Mouse (Mus musculus) E14TG2a.4 (cell line): ENCODE measurements around the gene Khnyn.

ENCODE experiments used
- H3K27me3 ChIP-seq: 2 replicates; pipeline ENCODE4 v1.6.1; 2014; ENCODE audit warnings: low read length, control low read depth; ENCODE audit not compliant: insufficient read depth
- H3K36me3 ChIP-seq: 2 replicates; pipeline ENCODE4 v1.6.1; 2014; ENCODE audit warnings: low read length, control low read depth; ENCODE audit not compliant: insufficient read depth
- H3K4me1 ChIP-seq: replicated peaks from 2 replicates; pipeline ENCODE4 v1.6.1; 2014; ENCODE audit warnings: low read depth, low read length, control low read depth
- H3K4me3 ChIP-seq: replicated peaks from 2 replicates; pipeline ENCODE4 v1.5.1; 2014; ENCODE audit warnings: mild to moderate bottlenecking, low read length
- H3K9me3 ChIP-seq: 2 replicates; pipeline ENCODE4 v1.6.1; 2014; ENCODE audit warnings: low read length, control low read depth
- CTCF ChIP-seq: conservative IDR thresholded peaks from 2 replicates; pipeline ENCODE4 v1.5.1; 2014; ENCODE audit warnings: low read length
- NANOG ChIP-seq: IDR thresholded peaks from 2 replicates; pipeline ENCODE4 v1.6.1; 2014; ENCODE audit warnings: borderline replicate concordance, low read length, mixed read lengths
- POU5F1 ChIP-seq: IDR thresholded peaks from 2 replicates; pipeline ENCODE4 v1.6.1; 2014; ENCODE audit warnings: low read length, borderline replicate concordance

Khnyn gene

GRCm38 (mm10) chr14:55884713-55885113 is at the start of gene Khnyn:
Gene Khnyn, plus strand, starts transcription at chr14:55884947.
- TF ChIP-seq POU5F1 (no peak), NANOG (no peak), CTCF (no peak)
- Histone ChIP-seq H3K4me3 (peak within 1 kb of the TSS; percentile 84), H3K36me3 (peaks cover 37% of the 10 kb centered on the region), H3K4me1 (peaks cover 69% of the 10 kb centered on the region), H3K27me3 (peaks cover 22% of the 10 kb centered on the region), H3K9me3 (no peaks in the 10 kb centered on the region)

DNA sequence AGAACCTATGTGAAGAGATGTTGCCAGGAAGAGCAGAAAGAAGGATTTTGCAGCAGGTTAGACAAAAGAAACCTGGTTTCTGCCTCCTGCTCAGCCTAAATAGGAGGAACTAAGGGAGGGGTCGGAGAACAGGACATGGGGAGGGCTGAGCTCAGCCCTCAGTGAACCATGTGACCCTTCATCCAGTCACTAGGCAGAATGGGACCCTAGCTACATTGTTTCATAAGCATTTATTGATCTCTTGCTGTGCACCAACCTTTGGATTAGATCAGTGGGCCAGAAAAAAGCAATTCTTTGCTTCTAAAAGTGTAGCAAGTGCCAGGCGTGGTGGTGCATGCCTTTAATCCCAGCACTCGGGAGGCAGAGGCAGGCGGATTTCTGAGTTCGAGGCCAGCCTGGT is 46.4 kb upstream of the Khnyn start:
- Histone ChIP-seq H3K4me1 (peaks cover 75% of the 10 kb centered on the region), H3K27me3 (no peaks in the 10 kb centered on the region), H3K4me3 (no peak overlapping the region), H3K36me3 (peaks cover 7% of the 10 kb centered on the region; the same call in 1 of the 2 replicates), H3K9me3 (no peaks in the 10 kb centered on the region)
- TF ChIP-seq NANOG (no peak), CTCF (no peak), POU5F1 (no peak)

- Histone ChIP-seq H3K27me3 (no peaks in the 10 kb centered on the region), H3K36me3 (peaks cover 3% of the 10 kb centered on the region; the same call in 1 of the 2 replicates), H3K9me3 (no peaks in the 10 kb centered on the region), H3K4me3 (no peak overlapping the region), H3K4me1 (peaks cover 70% of the 10 kb centered on the region)
- peak; percentile 32 for TF ChIP-seq CTCF
- TF ChIP-seq NANOG = no peak
- no peak for TF ChIP-seq POU5F1
Measured at GRCm38 (mm10) chr14:55838740-55839139, 46.0 kb upstream of the Khnyn start.

DNA sequence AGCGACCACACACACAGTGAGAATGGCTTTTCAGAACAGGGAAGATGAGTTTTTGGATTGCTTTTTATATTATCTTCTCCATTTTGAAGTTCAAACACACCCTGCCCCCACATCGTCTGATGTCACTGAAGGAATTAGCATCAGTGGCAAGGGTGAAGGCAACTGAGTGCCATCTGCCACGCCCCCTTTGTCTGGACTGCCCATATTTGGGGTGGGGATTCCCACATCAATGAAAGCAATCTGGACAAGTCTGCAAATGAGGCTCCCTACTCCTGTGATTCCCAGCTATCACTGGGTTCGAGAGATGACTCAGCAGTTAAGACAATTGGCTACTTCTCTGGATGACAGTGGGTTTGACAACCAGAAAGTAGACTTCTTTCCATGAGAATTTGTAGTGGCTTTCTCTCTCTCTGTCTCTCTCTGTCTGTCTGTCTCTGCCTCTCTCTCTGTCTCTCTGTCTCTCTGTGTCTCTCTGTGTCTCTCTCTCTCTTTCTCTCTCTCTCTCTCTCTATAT is 43.8 kb upstream of the Khnyn start:
- TF ChIP-seq NANOG (no peak), POU5F1 (no peak), CTCF (no peak)
- Histone ChIP-seq H3K9me3 (no peaks in the 10 kb centered on the region), H3K4me3 (no peak overlapping the region), H3K36me3 (no peaks in the 10 kb centered on the region), H3K27me3 (no peaks in the 10 kb centered on the region), H3K4me1 (peaks cover 49% of the 10 kb centered on the region)

- H3K27me3 ChIP-seq = no peaks in the 10 kb centered on the region
- peaks cover 39% of the 10 kb centered on the region for H3K4me1 ChIP-seq
- H3K36me3 ChIP-seq = no peaks in the 10 kb centered on the region
- no peak for TF ChIP-seq POU5F1
- TF ChIP-seq CTCF = peak; percentile 31
- no peak overlapping the region for H3K4me3 ChIP-seq
- H3K9me3 ChIP-seq = no peaks in the 10 kb centered on the region
Measured at GRCm38 (mm10) chr14:55842794-55843193, 42.0 kb upstream of the Khnyn start.

GRCm38 (mm10) chr14:55845506-55846294 is 39.0 kb upstream of the Khnyn start:
- Histone ChIP-seq H3K9me3 (peaks cover 16% of the 10 kb centered on the region), H3K4me3 (no peak overlapping the region), H3K4me1 (peaks cover 15% of the 10 kb centered on the region), H3K36me3 (no peaks in the 10 kb centered on the region), H3K27me3 (no peaks in the 10 kb centered on the region)
- TF ChIP-seq POU5F1 (no peak), NANOG (no peak), CTCF (no peak)

DNA sequence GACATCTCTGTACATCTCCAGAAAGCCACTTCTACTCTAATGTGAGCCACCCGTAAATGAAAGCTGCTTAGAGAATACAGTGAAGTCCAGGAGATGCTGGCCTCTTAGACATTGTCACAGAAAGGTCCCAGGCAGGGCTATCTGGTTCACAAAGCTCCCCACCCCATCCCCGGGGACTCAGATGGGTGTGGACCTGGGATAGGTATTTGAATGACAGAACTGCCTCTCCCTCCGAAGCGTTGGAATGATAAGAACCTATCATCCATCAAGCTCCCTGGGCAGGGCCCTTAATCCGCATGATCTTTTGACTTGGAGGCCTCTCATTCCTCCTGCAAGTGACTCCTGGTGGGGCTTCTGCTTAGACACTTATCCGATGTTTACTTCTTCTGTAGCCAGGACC is 33.9 kb upstream of the Khnyn start:
- H3K9me3 ChIP-seq = peaks cover 36% of the 10 kb centered on the region
- no peak overlapping the region for H3K4me3 ChIP-seq
- H3K36me3 ChIP-seq = no peaks in the 10 kb centered on the region
- TF ChIP-seq POU5F1 = no peak
- TF ChIP-seq NANOG = no peak
- TF ChIP-seq CTCF = no peak
- H3K27me3 ChIP-seq = no peaks in the 10 kb centered on the region
- peaks cover 54% of the 10 kb centered on the region for H3K4me1 ChIP-seq

DNA sequence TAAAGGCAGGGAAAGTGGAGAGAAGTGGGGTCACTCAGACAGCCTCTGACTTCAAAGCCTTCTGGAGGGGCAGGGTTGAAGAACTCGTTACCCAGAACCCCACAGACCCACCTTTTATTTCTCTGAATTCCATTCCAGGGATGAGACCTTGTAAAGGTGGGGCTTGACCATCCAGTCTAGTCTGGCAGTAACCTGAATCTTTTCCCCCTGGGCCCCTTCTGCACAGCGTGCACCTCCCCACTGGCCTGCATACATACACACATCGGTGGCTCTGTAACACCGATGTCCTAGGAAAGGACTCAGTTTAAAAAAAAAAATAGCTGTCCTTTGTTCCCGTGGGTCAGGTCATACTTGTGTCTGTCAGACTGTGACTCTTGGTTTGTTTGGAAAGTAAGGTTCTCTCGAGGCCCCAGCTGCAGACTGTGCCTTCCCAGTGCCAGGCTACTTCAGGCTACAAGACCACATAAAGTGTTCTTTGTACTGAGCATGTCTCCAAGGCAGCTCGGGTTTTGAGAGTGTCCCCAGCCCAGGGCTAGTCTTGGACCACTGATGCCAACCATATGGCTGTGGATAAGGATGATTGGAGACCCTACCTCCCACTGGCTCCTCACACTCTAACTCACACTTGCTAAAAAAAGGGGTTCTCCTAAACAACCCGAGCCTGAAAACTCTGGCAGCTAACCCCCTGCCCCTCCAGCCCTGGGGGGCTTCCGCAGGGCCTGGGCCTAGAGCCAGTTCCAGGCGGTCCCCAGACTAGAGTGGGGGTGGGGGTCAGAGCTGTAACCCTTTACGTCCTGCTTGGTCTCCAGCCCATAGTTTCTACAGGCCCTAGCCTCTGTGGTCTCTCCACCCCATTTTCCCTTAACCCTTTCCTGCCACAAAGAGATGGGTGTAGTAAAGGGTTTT is 31.8 kb upstream of the Khnyn start:
- TF ChIP-seq CTCF (no peak), NANOG (no peak), POU5F1 (no peak)

More for the DNA sequence above, 31.8 kb upstream of the Khnyn start:
- Histone ChIP-seq H3K9me3 (peaks cover 36% of the 10 kb centered on the region), H3K27me3 (no peaks in the 10 kb centered on the region), H3K4me1 (peaks cover 67% of the 10 kb centered on the region), H3K36me3 (peaks cover 11% of the 10 kb centered on the region), H3K4me3 (peak overlapping the region; percentile 80)
